Mouse (Mus musculus): ENCODE data around the gene Ttc1. TPM values are rescaled to one million over a fixed set of nuclear protein-coding genes. Genes with fewer than 3 reads are reported as not detected.

Ttc1 gene
- polyA plus RNA-seq (2014; fragmentation: Nextera tagmentation; extraction: Ambion mirVana) = 82.5 and 87.1 TPM in 2 replicates

DNA sequence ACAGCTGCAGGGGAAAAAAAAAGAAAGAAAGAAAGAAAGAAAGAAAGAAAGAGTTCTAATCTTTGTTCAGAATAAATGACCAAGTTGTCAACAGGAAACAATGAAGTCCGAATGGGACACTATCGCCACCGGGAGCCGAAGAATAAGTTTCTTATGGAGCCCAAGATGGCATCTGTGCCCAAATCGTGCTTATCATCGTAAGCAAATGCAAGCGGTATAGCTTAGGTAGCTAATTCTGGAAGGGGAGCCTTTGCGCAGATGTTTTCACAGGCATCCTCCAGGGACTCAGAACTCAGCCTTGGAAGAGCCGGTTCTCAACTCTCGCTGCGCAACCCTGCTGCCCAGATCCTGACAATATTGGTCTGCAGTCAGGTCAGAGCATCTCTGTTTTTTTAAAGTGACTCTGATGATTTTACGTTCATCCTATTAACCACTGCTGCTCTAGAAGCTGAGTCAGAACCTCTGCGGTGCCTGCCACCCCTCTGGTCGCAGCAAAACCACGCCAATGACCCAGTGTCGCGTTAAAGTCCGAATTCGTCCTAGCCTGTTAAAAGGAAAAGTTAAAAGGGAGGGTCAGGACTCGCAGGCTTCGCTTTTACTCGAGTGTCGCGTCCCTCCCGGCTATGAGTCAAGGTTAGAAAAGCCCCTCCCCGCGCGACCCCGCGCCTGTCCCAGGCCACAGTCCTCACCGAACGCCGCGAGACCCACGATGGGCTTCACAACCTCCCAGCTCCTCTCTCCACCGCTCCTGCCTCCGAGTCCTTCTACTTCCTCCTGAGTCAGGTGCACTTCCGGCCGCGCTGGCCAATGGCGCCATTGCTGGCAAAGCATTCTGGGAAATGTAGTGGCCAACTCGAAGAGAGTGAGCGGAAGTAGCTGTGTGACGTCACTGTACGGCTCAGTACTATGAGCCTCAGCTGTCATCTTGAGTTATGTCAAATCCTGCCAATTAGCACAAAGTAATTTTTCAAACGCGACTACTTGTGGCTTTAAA, at the start of gene Ttc1:
Gene Ttc1 (minus strand): TSS at position 776 of the 994 bp plus-strand sequence.
- H3K27ac ChIP-seq (ENCODE audit: low read depth, low read length) = no peak within 1 kb of the TSS
- peak within 1 kb of the TSS; percentile 72 for H3K9ac ChIP-seq (ENCODE audit: low read length)
- DNase-seq (ENCODE audit: low spot score) (peak; percentile 99), ATAC-seq (peak; percentile 100)
- 2% methylated on average over 47 of the region's 47 CpGs for WGBS
- H3K4me3 ChIP-seq (ENCODE audit: low read depth, low read length) = peak within 1 kb of the TSS; percentile 63
- H3K9me3 ChIP-seq (replicated peaks; ENCODE audit: control insufficient read depth, low read length) = no peaks in the 10 kb centered on the region
- H3K4me1 ChIP-seq (ENCODE audit: control insufficient read depth, insufficient read depth, low read length) = peaks cover 5% of the 10 kb centered on the region; the same call in 1 of the 2 replicates
- H3K36me3 ChIP-seq (ENCODE audit: control insufficient read depth, insufficient read depth, low read length) = peaks cover 24% of the 10 kb centered on the region
- H3K4me2 ChIP-seq (ENCODE audit: low read length) = peak within 1 kb of the TSS; percentile 75
- H3K27me3 ChIP-seq (replicated peaks; ENCODE audit: control insufficient read depth, insufficient read depth, low read length) = no peaks in the 10 kb centered on the region

DNA sequence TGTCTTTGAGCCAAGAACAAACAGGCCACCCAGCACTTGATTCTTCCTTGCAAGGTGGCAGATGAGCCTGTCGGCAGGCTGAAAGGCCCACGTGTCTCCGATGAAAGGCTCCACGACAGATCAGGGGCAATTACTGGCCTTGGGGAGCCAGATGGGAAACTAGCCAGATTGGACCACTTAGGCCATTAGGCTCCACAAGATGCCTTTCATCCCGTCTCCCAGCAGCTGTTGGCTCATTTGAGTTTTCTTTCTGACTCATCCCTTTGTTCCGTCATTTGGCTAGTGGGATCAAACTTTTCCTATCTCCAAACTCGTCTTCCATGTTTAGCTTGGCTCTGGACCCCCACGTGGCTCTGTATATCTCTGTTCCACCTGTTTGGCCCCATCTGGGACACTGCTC, 48.2 kb upstream of the Ttc1 start:
- H3K4me2 ChIP-seq (ENCODE audit: low read length) = no peak overlapping the region
- no peak overlapping the region for H3K4me3 ChIP-seq (ENCODE audit: low read depth, low read length)
- no peak overlapping the region for H3K27ac ChIP-seq (ENCODE audit: low read depth, low read length)
- no peaks in the 10 kb centered on the region for H3K9me3 ChIP-seq (replicated peaks; ENCODE audit: control insufficient read depth, low read length)
- H3K9ac ChIP-seq (ENCODE audit: low read length) = no peak overlapping the region
- 71% methylated on average over 8 of the region's 8 CpGs for WGBS
- ATAC-seq (no peak), DNase-seq (ENCODE audit: low spot score) (peak; percentile 40)
- no peaks in the 10 kb centered on the region for H3K36me3 ChIP-seq (ENCODE audit: control insufficient read depth, insufficient read depth, low read length)
- no peaks in the 10 kb centered on the region for H3K4me1 ChIP-seq (ENCODE audit: control insufficient read depth, insufficient read depth, low read length)
- H3K27me3 ChIP-seq (replicated peaks; ENCODE audit: control insufficient read depth, insufficient read depth, low read length) = no peaks in the 10 kb centered on the region

DNA sequence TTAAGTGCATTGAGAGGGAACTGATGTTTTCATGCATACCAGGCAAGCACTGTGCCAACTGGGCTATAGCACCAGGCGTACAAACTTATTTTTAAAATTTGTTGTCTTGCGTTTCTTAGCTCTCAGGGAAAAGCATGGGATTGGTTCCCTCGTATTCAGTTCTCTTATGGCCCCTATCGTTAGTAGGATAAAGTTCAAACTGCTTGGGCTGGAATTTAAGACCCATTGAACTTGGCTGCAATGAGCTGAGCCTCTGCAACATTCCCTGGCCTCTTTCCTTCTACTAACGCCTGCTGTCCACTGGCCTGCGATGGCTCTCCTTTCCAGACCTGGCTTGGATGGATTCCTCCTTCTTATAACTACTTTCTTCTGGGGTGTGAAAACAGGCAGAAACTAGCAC, 42.6 kb upstream of the Ttc1 start:
- Histone ChIP-seq H3K27me3 (replicated peaks; ENCODE audit: control insufficient read depth, insufficient read depth, low read length) (no peaks in the 10 kb centered on the region), H3K4me3 (ENCODE audit: low read depth, low read length) (no peak overlapping the region), H3K4me2 (ENCODE audit: low read length) (no peak overlapping the region), H3K9me3 (replicated peaks; ENCODE audit: control insufficient read depth, low read length) (no peaks in the 10 kb centered on the region), H3K36me3 (ENCODE audit: control insufficient read depth, insufficient read depth, low read length) (no peaks in the 10 kb centered on the region), H3K27ac (ENCODE audit: low read depth, low read length) (no peak overlapping the region), H3K9ac (ENCODE audit: low read length) (no peak overlapping the region), H3K4me1 (ENCODE audit: control insufficient read depth, insufficient read depth, low read length) (no peaks in the 10 kb centered on the region)
- WGBS = 85% methylated on average over 6 of the region's 6 CpGs
- ATAC-seq (no peak), DNase-seq (ENCODE audit: low spot score) (no peak)

GRCm38 (mm10) chr11:43783772-43784171, 36.0 kb upstream of the Ttc1 start:
- Histone ChIP-seq H3K9ac (ENCODE audit: low read length) (no peak overlapping the region), H3K27ac (ENCODE audit: low read depth, low read length) (no peak overlapping the region), H3K36me3 (ENCODE audit: control insufficient read depth, insufficient read depth, low read length) (no peaks in the 10 kb centered on the region), H3K4me1 (ENCODE audit: control insufficient read depth, insufficient read depth, low read length) (no peaks in the 10 kb centered on the region), H3K9me3 (replicated peaks; ENCODE audit: control insufficient read depth, low read length) (no peaks in the 10 kb centered on the region), H3K4me3 (ENCODE audit: low read depth, low read length) (no peak overlapping the region), H3K27me3 (replicated peaks; ENCODE audit: control insufficient read depth, insufficient read depth, low read length) (no peaks in the 10 kb centered on the region), H3K4me2 (ENCODE audit: low read length) (no peak overlapping the region)
- DNase-seq (ENCODE audit: low spot score) = peak; percentile 73
- WGBS = 6% methylated on average over 2 of the region's 2 CpGs
- ATAC-seq = peak; percentile 77

GRCm38 (mm10) chr11:43783106-43783505, 35.3 kb upstream of the Ttc1 start:
- H3K4me1 ChIP-seq (ENCODE audit: control insufficient read depth, insufficient read depth, low read length) = no peaks in the 10 kb centered on the region
- WGBS = 70% methylated on average over 5 of the region's 5 CpGs
- no peak for DNase-seq (ENCODE audit: low spot score)
- H3K4me3 ChIP-seq (ENCODE audit: low read depth, low read length) = no peak overlapping the region
- H3K27ac ChIP-seq (ENCODE audit: low read depth, low read length) = no peak overlapping the region
- no peak for ATAC-seq
- no peaks in the 10 kb centered on the region for H3K27me3 ChIP-seq (replicated peaks; ENCODE audit: control insufficient read depth, insufficient read depth, low read length)
- H3K9me3 ChIP-seq (replicated peaks; ENCODE audit: control insufficient read depth, low read length) = no peaks in the 10 kb centered on the region
- no peak overlapping the region for H3K9ac ChIP-seq (ENCODE audit: low read length)
- no peak overlapping the region for H3K4me2 ChIP-seq (ENCODE audit: low read length)
- no peaks in the 10 kb centered on the region for H3K36me3 ChIP-seq (ENCODE audit: control insufficient read depth, insufficient read depth, low read length)

- DNase-seq (ENCODE audit: low spot score) (no peak), ATAC-seq (no peak)
- H3K4me3 ChIP-seq (ENCODE audit: low read depth, low read length) = no peak overlapping the region
- H3K9ac ChIP-seq (ENCODE audit: low read length) = no peak overlapping the region
- H3K27ac ChIP-seq (ENCODE audit: low read depth, low read length) = no peak overlapping the region
- H3K9me3 ChIP-seq (replicated peaks; ENCODE audit: control insufficient read depth, low read length) = no peaks in the 10 kb centered on the region
- H3K4me2 ChIP-seq (ENCODE audit: low read length) = no peak overlapping the region
- peaks cover 14% of the 10 kb centered on the region; the same call in 1 of the 2 replicates for H3K27me3 ChIP-seq (replicated peaks; ENCODE audit: control insufficient read depth, insufficient read depth, low read length)
- WGBS = 82% methylated on average over 5 of the region's 5 CpGs
- peaks cover 3% of the 10 kb centered on the region; the same call in 1 of the 2 replicates for H3K4me1 ChIP-seq (ENCODE audit: control insufficient read depth, insufficient read depth, low read length)
- H3K36me3 ChIP-seq (ENCODE audit: control insufficient read depth, insufficient read depth, low read length) = no peaks in the 10 kb centered on the region
Measured at GRCm38 (mm10) chr11:43779551-43779950, 31.7 kb upstream of the Ttc1 start.

DNA sequence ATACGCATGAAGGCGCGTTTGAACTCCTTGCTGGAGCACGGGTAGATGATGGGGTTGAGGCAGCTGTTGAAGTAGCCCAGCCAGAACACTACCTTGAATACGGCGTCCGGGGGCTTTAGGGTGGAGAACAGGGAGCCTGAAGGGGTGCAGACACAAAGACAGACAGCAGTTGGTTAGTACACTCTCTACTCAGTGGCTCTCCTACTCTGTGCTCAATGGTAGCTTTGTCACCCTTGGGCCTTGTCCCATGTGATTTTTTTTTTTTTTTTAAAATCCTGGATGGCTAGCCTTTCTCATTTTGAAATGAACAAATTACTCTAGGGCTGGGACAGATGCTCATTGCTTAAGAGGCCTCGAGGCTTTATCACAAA, 28.5 kb upstream of the Ttc1 start:
- Histone ChIP-seq H3K36me3 (ENCODE audit: control insufficient read depth, insufficient read depth, low read length) (no peaks in the 10 kb centered on the region), H3K4me2 (ENCODE audit: low read length) (peak overlapping the region; percentile 55), H3K9me3 (replicated peaks; ENCODE audit: control insufficient read depth, low read length) (no peaks in the 10 kb centered on the region), H3K27me3 (replicated peaks; ENCODE audit: control insufficient read depth, insufficient read depth, low read length) (peaks cover 14% of the 10 kb centered on the region; the same call in 1 of the 2 replicates), H3K4me1 (ENCODE audit: control insufficient read depth, insufficient read depth, low read length) (peaks cover 3% of the 10 kb centered on the region; the same call in 1 of the 2 replicates), H3K9ac (ENCODE audit: low read length) (peak overlapping the region; percentile 50), H3K4me3 (ENCODE audit: low read depth, low read length) (peak overlapping the region; percentile 32), H3K27ac (ENCODE audit: low read depth, low read length) (no peak overlapping the region)
- ATAC-seq (peak; percentile 32; the same call in 1 of the 2 replicates), DNase-seq (ENCODE audit: low spot score) (no peak)
- WGBS = 15% methylated on average over 8 of the region's 8 CpGs

DNA sequence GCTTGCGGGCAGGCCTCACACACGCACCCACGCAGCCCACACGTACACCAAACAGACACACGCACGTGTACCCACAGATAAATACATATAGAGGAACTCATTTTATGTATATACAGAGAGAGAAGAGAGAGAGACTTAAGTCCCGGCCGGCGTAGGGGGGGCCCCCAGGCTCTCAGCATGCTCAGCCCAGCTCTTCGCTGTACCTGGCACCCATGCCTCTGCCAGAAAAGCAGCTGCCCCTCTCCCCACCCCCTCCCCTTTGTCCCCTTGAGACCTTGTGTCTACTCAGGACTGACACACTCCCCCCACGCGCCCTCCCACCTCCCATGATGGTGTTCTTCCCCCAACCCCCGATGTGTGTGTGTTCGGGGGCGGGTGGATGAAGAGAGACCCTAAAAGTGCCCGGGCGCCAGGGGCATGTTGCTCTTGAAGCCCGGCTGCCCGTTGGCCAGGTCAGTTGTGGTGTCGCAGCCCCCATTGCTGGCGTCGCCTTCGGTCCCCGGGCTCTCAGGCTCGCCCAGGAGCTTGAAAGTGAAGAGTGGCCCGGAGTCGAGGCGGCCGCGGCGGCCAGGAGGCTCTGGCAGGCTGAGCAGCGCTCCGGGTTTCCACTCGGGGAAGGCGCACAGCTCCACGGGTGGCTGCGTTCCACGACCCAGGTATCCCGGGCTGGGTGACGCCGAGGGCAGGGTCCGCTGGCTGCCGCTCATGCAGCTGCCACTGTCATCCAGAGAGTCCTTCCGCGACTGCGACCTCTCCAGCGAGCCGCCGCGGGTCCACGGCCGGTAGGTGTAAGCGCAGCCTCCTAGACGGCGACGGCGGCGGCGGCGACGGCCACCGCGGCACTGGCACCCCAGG, 27.9 kb upstream of the Ttc1 start:
- H3K4me2 ChIP-seq (ENCODE audit: low read length) = peak overlapping the region; percentile 55
- H3K27ac ChIP-seq (ENCODE audit: low read depth, low read length) = no peak overlapping the region
- peak; percentile 46; the same call in 1 of the 2 replicates for ATAC-seq
- no peaks in the 10 kb centered on the region for H3K9me3 ChIP-seq (replicated peaks; ENCODE audit: control insufficient read depth, low read length)
- H3K4me1 ChIP-seq (ENCODE audit: control insufficient read depth, insufficient read depth, low read length) = peaks cover 3% of the 10 kb centered on the region; the same call in 1 of the 2 replicates
- H3K9ac ChIP-seq (ENCODE audit: low read length) = peak overlapping the region; percentile 50
- H3K4me3 ChIP-seq (ENCODE audit: low read depth, low read length) = peak overlapping the region; percentile 32
- 15% methylated on average over 62 of the region's 63 CpGs for WGBS
- H3K27me3 ChIP-seq (replicated peaks; ENCODE audit: control insufficient read depth, insufficient read depth, low read length) = peaks cover 14% of the 10 kb centered on the region; the same call in 1 of the 2 replicates
- no peaks in the 10 kb centered on the region for H3K36me3 ChIP-seq (ENCODE audit: control insufficient read depth, insufficient read depth, low read length)
- DNase-seq (ENCODE audit: low spot score) = peak; percentile 10
